Mouse (Mus musculus) midbrain, postnatal 0 days (tissue): ENCODE measurements around the gene Aga. TPM values are rescaled to one million over a fixed set of nuclear protein-coding genes. Genes with fewer than 3 reads are reported as not detected.
"Not testable (repeated sequence)": the region's sequence is repeated elsewhere in the genome, so short reads cannot be mapped to it uniquely, and the experiment has no call there.

Experiments used
- ATAC-seq: fragments of 200-750 bp; cut with Nextera tagmentation; 2 replicates; pipeline ENCODE4 v1.8.0; 2017; ENCODE audit warnings: moderate number of reproducible peaks, mild to moderate bottlenecking, moderate TSS enrichment, moderate library complexity; ENCODE audit not compliant: low FRiP score
- DNase-seq: peaks from one replicate; pipeline ENCODE4 v3.0.0-alpha.2; 2015; ENCODE audit warnings: low spot score
- H3K27ac ChIP-seq: fragments of 300-500 bp; sonication (generic); 2 replicates; pipeline ENCODE4 v1.5.1; 2014; ENCODE audit warnings: low read depth, mild to moderate bottlenecking, low read length, mixed read lengths
- H3K27me3 ChIP-seq: fragments of 300-500 bp; sonication (generic); 2 replicates; pipeline ENCODE4 v1.6.1; 2014; ENCODE audit warnings: low read length, control low read depth, mixed read lengths; ENCODE audit not compliant: insufficient read depth
- H3K36me3 ChIP-seq: fragments of 300-500 bp; sonication (generic); 2 replicates; pipeline ENCODE4 v1.6.1; 2014; ENCODE audit warnings: low read length, control low read depth, mixed read lengths; ENCODE audit not compliant: insufficient read depth
- H3K4me1 ChIP-seq: fragments of 300-500 bp; sonication (generic); 2 replicates; pipeline ENCODE4 v1.6.1; 2014; ENCODE audit warnings: mild to moderate bottlenecking, control low read depth, antibody characterized with exemption, low read length, mixed read lengths; ENCODE audit not compliant: insufficient read depth
- H3K4me2 ChIP-seq: fragments of 300-500 bp; sonication (generic); 2 replicates; pipeline ENCODE4 v1.6.1; 2014; ENCODE audit warnings: low read depth, mild to moderate bottlenecking, low read length, mixed read lengths; ENCODE audit not compliant: poor library complexity, severe bottlenecking
- H3K4me3 ChIP-seq: fragments of 300-500 bp; sonication (generic); 2 replicates; pipeline ENCODE4 v1.5.1; 2014; ENCODE audit warnings: low read depth, mild to moderate bottlenecking, low read length, moderate library complexity
- H3K9ac ChIP-seq: fragments of 300-500 bp; sonication (generic); replicated peaks from 2 replicates; pipeline ENCODE4 v1.6.1; 2014; ENCODE audit warnings: mild to moderate bottlenecking, low read length, moderate library complexity, mixed read lengths; ENCODE audit not compliant: poor library complexity, severe bottlenecking
- H3K9me3 ChIP-seq: fragments of 300-500 bp; sonication (generic); 2 replicates; pipeline ENCODE4 v1.6.1; 2016; ENCODE audit warnings: low read length, control low read depth
- CTCF ChIP-seq: IDR thresholded peaks from 2 replicates; pipeline ENCODE4 v1.5.1; 2016; ENCODE audit warnings: antibody characterized with exemption, mild to moderate bottlenecking
- WGBS: fragments of 180-500 bp; shearing (Covaris S2); extraction: QIAGEN DNeasy Blood & Tissue Kit; methylation state at CpG from one replicate; pipeline ENCODE4 v1.1.7; 2014; 5-methylcytosine and 5-hydroxymethylcytosine counted together
- polyA plus RNA-seq: library from polyadenylated mRNA; unstranded; fragments of >200 nt; fragmentation: Nextera tagmentation; extraction: Ambion mirVana; gene quantifications from 2 replicates; pipeline ENCODE4 v1.2.1, GENCODE M21; 2015
- total RNA-seq: library from RNA; depleted of rRNA; stranded (reverse); fragments of >200 nt; gene quantifications from 2 replicates; pipeline ENCODE4 v1.2.3, GENCODE M21; 2014; rRNA removed

Aga gene
- total RNA-seq, result 6.8 and 12.3 TPM in 2 replicates
- polyA plus RNA-seq, result 15.6 and 16.8 TPM in 2 replicates

DNA sequence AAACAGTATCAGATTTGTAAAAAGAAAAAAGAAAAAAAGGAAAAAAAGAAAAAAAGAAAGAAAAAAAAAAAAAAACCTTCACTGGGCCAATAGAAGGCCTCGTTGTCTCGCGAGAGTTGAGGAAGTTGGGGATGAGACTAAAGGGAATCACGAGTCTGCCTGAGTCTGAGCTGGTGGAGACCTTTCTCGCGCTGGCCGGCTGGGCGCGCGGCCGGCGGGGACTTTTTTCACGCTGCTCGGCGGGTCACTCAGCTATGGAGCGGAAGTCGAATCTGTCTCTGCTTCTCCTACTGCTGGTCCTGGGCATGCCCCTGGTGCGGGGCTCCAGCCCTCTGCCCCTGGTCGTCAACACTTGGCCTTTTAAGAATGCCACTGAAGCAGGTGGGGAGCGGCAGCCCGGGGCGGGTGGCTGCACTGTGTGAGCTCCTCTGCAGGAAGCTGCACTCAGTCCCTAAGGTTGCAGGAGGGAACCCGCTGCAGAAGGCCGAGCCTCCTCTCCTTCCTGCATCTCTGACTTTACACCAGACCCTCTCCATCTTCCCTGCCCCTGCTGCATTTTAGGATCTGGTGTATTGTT is at the start of gene Aga:
TSS of gene Aga (plus strand) at position 177 of the 577 bp plus-strand sequence.
- H3K4me2 ChIP-seq, result peak within 1 kb of the TSS; percentile 66
- H3K4me1 ChIP-seq, result 0 out of 2 replicates have a peak, but pooled peaks cover 5% of the 10 kb centered on the region
- peak; percentile 98 for ATAC-seq
- peak within 1 kb of the TSS; percentile 47 for H3K4me3 ChIP-seq
- TF ChIP-seq CTCF, result no peak
- DNase-seq, result peak; percentile 94
- no peaks in the 10 kb centered on the region for H3K9me3 ChIP-seq
- peak within 1 kb of the TSS; percentile 67; the same call in 1 of the 2 replicates for H3K27ac ChIP-seq
- H3K27me3 ChIP-seq, result no peaks in the 10 kb centered on the region
- H3K36me3 ChIP-seq, result no peaks in the 10 kb centered on the region
- WGBS, result 1% methylated on average over 24 of the region's 24 CpGs
- peak within 1 kb of the TSS; percentile 78 for H3K9ac ChIP-seq

DNA sequence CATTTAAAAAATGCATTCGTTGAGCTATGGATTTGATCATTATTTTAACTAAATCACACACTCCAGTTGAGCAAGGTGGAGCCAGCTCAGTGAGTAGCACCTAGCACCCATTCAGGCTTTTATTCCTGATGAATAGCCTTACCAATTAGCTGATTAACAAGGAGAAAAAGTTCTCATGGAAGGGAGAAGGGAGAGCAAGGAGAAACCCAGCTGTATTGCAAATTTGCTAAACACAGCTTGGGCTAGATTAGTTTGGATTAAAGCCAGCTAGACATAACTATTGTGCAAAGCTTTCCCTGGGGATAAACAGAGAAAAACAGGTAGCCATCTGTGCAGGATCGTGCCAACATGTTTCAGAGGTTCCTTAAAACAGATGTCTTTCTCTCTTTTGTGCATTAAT is 22.5 kb upstream of the Aga start:
- H3K36me3 ChIP-seq, result no peaks in the 10 kb centered on the region
- ATAC-seq (no peak), DNase-seq (peak; percentile 62)
- H3K27ac ChIP-seq, result no peak overlapping the region
- no peak for TF ChIP-seq CTCF
- no peaks in the 10 kb centered on the region for H3K4me1 ChIP-seq
- no peaks in the 10 kb centered on the region for H3K27me3 ChIP-seq
- no peak overlapping the region for H3K4me3 ChIP-seq
- H3K9ac ChIP-seq, result no peak overlapping the region
- H3K9me3 ChIP-seq, result no peaks in the 10 kb centered on the region
- H3K4me2 ChIP-seq, result no peak overlapping the region
- 53% methylated on average over 2 of the region's 2 CpGs for WGBS

- no peaks in the 10 kb centered on the region for H3K36me3 ChIP-seq
- no peak for TF ChIP-seq CTCF
- no peaks in the 10 kb centered on the region for H3K9me3 ChIP-seq
- no peak overlapping the region for H3K9ac ChIP-seq
- DNase-seq (no peak), ATAC-seq (no peak)
- WGBS, result 88% methylated on average over 1 of the region's 1 CpGs
- H3K27ac ChIP-seq, result no peak overlapping the region
- H3K4me2 ChIP-seq, result no peak overlapping the region
- H3K4me1 ChIP-seq, result no peaks in the 10 kb centered on the region
- no peak overlapping the region for H3K4me3 ChIP-seq
- no peaks in the 10 kb centered on the region for H3K27me3 ChIP-seq
Observed at GRCm38 (mm10) chr8:53496216-53496615, 15.3 kb upstream of the Aga start.

DNA sequence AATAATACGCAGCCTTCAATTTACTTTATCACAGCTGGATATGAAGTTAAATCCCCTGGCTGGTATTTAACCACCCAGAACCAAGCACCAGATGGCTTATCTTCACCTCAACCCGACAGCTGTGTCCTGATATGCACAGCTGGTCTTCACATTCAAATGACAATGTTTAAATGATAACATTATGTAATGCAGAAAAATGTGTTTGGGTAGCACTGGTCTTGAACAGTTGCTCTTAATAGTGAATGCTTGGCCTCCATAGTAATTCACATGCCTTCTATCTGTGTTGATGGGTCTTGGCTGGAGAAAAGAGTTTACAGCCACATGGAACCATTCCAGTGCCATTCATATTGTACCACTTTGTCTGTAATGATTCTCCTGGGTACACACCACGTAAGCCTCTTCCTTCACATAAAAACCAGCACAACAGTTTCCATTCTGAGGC is 14.6 kb upstream of the Aga start:
- no peaks in the 10 kb centered on the region for H3K4me1 ChIP-seq
- no peak overlapping the region for H3K27ac ChIP-seq
- H3K9me3 ChIP-seq, result no peaks in the 10 kb centered on the region
- DNase-seq (no peak), ATAC-seq (no peak)
- H3K9ac ChIP-seq, result no peak overlapping the region
- no peak overlapping the region for H3K4me3 ChIP-seq
- H3K4me2 ChIP-seq, result no peak overlapping the region
- 71% methylated on average over 3 of the region's 3 CpGs for WGBS
- no peaks in the 10 kb centered on the region for H3K27me3 ChIP-seq
- H3K36me3 ChIP-seq, result no peaks in the 10 kb centered on the region
- no peak for TF ChIP-seq CTCF

- DNase-seq, H3K4me1 ChIP-seq, H3K9ac ChIP-seq, ATAC-seq, H3K36me3 ChIP-seq, H3K4me3 ChIP-seq, H3K27me3 ChIP-seq, H3K4me2 ChIP-seq, H3K9me3 ChIP-seq, H3K27ac ChIP-seq: not testable (repeated sequence)
- WGBS, result 21% methylated on average over 3 of the region's 3 CpGs
Observed at GRCm38 (mm10) chr8:53538049-53538448, 26.5 kb downstream of the Aga start.

DNA sequence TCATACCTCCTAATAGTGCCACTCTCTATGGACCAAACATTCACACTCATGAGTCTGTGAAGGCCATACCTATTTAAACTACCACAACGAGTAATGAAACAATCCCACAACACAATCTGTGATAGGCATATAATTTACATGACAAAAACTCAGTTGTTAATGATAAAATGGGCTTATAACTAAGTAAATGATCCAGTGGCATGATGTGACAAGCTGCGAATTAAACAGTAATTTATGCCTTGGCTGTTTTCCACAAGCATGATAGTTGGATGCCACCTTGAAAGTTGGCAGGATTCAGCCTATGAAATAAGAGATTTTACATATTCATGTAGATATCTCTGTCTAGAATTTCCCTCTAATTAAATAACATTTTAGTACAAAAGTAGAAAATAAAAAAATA is 28.1 kb downstream of the Aga start:
- H3K4me3 ChIP-seq, result no peak overlapping the region
- no peak for ATAC-seq

More for the DNA sequence above, 28.1 kb downstream of the Aga start:
- no peaks in the 10 kb centered on the region for H3K4me1 ChIP-seq
- TF ChIP-seq CTCF, result no peak
- no peak overlapping the region for H3K4me2 ChIP-seq
- no peaks in the 10 kb centered on the region for H3K27me3 ChIP-seq
- 67% methylated on average over 2 of the region's 2 CpGs for WGBS
- H3K9ac ChIP-seq, result no peak overlapping the region
- DNase-seq, result no peak
- no peak overlapping the region for H3K27ac ChIP-seq
- H3K9me3 ChIP-seq, result no peaks in the 10 kb centered on the region
- no peaks in the 10 kb centered on the region for H3K36me3 ChIP-seq
